Mouse (Mus musculus) megakaryocyte-erythroid progenitor cell, adult 5-6 weeks (primary cell): ENCODE measurements around the gene Abhd10. TPM values are rescaled to one million over a fixed set of nuclear protein-coding genes. Genes with fewer than 3 reads are reported as not detected.

Experiments
- ATAC-seq: replicated peaks from 2 replicates; pipeline ENCODE4 v1.8.0; 2016; ENCODE audit warnings: mild to moderate bottlenecking, inconsistent platforms; ENCODE audit not compliant: severe bottlenecking, poor library complexity, low FRiP score, low TSS enrichment
- total RNA-seq, 2 experiments: library from RNA; stranded (forward) in 1 of 2; stranded (reverse) in 1 of 2; fragments of 200-1000, 215-1000 nt in 1 of 2; fragments of >200 nt in 1 of 2; fragmentation: Nextera tagmentation in 1 of 2; gene quantifications; 2 replicates each; pipeline ENCODE4 v1.2.3; 2014 to 2017

Gene Abhd10
- total RNA-seq, 2 experiments from 2014 or later, result 10.6 to 25.7 TPM

DNA sequence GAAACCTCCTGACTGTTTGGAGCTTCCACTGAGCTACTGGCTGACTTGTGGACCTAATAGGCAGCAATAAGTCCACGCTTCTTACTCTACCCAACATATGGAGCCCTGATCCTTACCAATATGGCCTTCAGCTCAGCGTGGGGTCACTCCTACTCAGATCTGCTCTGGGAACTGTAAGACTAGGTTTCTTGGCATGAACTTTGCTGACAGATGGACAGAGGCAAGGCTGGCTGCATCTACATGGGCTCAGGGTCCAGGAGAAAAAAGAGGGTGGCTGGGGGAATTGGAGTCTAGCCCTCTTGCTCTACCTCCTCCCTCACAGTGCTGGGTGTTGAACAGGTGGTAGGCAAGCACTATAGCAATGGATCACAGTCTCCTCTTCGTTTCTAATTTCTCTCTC is 55.9 kb downstream of the Abhd10 start:
- no peak for ATAC-seq

DNA sequence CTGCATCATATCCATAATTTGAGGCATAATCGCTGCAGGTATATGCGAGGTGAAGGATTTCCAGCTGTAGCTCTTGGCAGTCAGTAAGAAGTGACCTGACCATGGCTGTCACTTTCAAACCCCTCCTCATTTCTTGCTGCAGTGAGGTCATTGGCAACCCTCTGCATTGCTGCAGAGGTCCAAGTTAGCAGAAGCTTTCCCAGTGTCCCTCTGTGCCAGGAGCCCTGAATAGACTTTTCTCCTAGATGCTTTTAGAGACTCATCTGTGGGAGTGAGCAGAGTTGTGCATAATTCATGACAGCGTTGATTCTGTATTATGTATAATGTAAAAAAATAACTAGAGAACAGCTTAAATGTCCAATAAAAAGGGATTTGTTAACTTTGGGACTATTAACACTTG is 57.5 kb downstream of the Abhd10 start:
- no peak for ATAC-seq

DNA sequence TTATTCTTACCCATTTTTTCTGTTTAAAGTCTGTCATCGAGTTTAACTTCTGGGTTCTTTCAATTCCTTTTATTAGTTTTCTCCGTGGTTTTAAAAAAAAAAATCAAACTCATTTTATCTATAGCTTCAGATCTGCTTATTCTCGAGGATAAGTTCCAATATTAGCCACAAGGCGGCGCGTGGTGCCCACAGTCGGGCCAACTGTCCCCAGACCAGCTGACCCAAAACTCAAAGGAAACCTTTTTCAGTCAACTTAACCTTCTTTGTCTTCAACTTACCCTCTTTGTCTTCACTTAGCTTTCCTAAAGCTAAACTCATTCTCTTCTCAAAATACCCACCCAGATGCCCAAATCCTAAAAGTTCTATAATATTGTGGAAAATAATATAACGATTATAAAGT is 57.9 kb downstream of the Abhd10 start:
- ATAC-seq, result peak; percentile 71

Other genes starting within 250 kb of the Abhd10 start
- not detected in 2 replicates for gene Gm609, start 250.0 kb downstream of the Abhd10 start, total RNA-seq (2014; fragmentation: Nextera tagmentation)
- gene Gm609, start 250.0 kb downstream of the Abhd10 start, total RNA-seq (2017), result not detected in 2 replicates
- not detected in 2 replicates for gene Gm17783, start 210.9 kb downstream of the Abhd10 start, total RNA-seq (2014; fragmentation: Nextera tagmentation)
- gene Gm17783, start 210.9 kb downstream of the Abhd10 start, total RNA-seq (2017), result not detected in 2 replicates
- gene Slc9c1, start 207.6 kb downstream of the Abhd10 start, total RNA-seq (2014; fragmentation: Nextera tagmentation), result not detected in 2 replicates
- not detected in 2 replicates for gene Slc9c1, start 207.6 kb downstream of the Abhd10 start, total RNA-seq (2017)
- 0.27 TPM in 1 of 2 replicates, not detected in the other for gene Gcsam, start 132.6 kb downstream of the Abhd10 start, total RNA-seq (2014; fragmentation: Nextera tagmentation)
- 0.38 and 1.1 TPM in 2 replicates for gene Gcsam, start 132.6 kb downstream of the Abhd10 start, total RNA-seq (2017)
- not detected in 2 replicates for gene BC016579, start 88.9 kb downstream of the Abhd10 start, total RNA-seq (2014; fragmentation: Nextera tagmentation)
- 0.91 TPM in 1 of 2 replicates, not detected in the other for gene BC016579, start 88.9 kb downstream of the Abhd10 start, total RNA-seq (2017)
- not detected in 2 replicates for gene Tmprss7, start 49.3 kb downstream of the Abhd10 start, total RNA-seq (2014; fragmentation: Nextera tagmentation)
- gene Tmprss7, start 49.3 kb downstream of the Abhd10 start, total RNA-seq (2017), result 1.1 TPM in 1 of 2 replicates, not detected in the other
- 0.59 TPM in 1 of 2 replicates, not detected in the other for gene Tagln3, start 18.3 kb downstream of the Abhd10 start, total RNA-seq (2014; fragmentation: Nextera tagmentation)
- gene Tagln3, start 18.3 kb downstream of the Abhd10 start, total RNA-seq (2017), result not detected in 2 replicates
- not detected in 2 replicates for gene Phldb2, start 210.6 kb upstream of the Abhd10 start, total RNA-seq (2014; fragmentation: Nextera tagmentation)
- not detected in 2 replicates for gene Phldb2, start 210.6 kb upstream of the Abhd10 start, total RNA-seq (2017)